Mouse (Mus musculus): ENCODE data around the gene Paqr8. TPM values are rescaled to one million over a fixed set of nuclear protein-coding genes. Genes with fewer than 3 reads are reported as not detected.

The Paqr8 gene
- total and polyA plus RNA-seq, 3 experiments = 0.38 to 1.3 (median 1.1) TPM

- TF ChIP-seq PAX5 (IDR thresholded peaks at IDR 0.05; ENCODE audit: low read length) (no peak), MAFK (IDR thresholded peaks at IDR 0.05; ENCODE audit: insufficient replicate concordance, low read length) (no peak), ZNF384 (IDR thresholded peaks at IDR 0.05; ENCODE audit: low read depth, low read length) (no peak), SMC3 (IDR thresholded peaks at IDR 0.05; ENCODE audit: low read depth, low read length) (peak; percentile 89), POLR2AphosphoS2 (IDR thresholded peaks at IDR 0.05; ENCODE audit: low read depth, low read length) (no peak), MAX (IDR thresholded peaks at IDR 0.05; ENCODE audit: low read length) (no peak), IRF4 (IDR thresholded peaks at IDR 0.05; ENCODE audit: low read depth, low read length) (no peak)
Observed at GRCm38 (mm10) chr1:20933457-20933856, 43.1 kb downstream of the Paqr8 start (continued).

- in situ Hi-C loops (cut with MboI; ENCODE audit: low pct_ligation_motif_present, low pct_unique_long_range_greater_than_20kb, low sequenced_read_pairs) = loop anchor here (5.0 kb wide), 2 partner anchors 162 to 222 kb away; no protein-coding TSS in a partner anchor
- Histone ChIP-seq H3K27ac (ENCODE audit: insufficient read depth, low read depth) (no peak overlapping the region), H3K9me3 (replicated peaks; ENCODE audit: low read length) (no peaks in the 10 kb centered on the region), H3K4me3 (replicated peaks in 1 of 3; ENCODE audit: low read depth in 2 of 3, low read length in 2 of 3, poor library complexity in 1 of 3) (no peak overlapping the region), H3K27me3 (replicated peaks) (no peaks in the 10 kb centered on the region), H3K4me2 (ENCODE audit: insufficient read depth, low read depth, poor library complexity, severe bottlenecking) (no peak overlapping the region), H3K36me3 (replicated peaks in 1 of 2; ENCODE audit: control insufficient read depth in 1 of 2, insufficient read depth in 1 of 2, low read length in 1 of 2) (peaks cover 0 to 18% of the 10 kb centered on the region in 2 experiments), H3K9ac (ENCODE audit: insufficient read depth, low read depth) (no peak overlapping the region), H3K79me2 (replicated peaks; ENCODE audit: control insufficient read depth, extremely low read depth, insufficient read depth, poor library complexity, severe bottlenecking) (no peaks in the 10 kb centered on the region), H3K4me1 (ENCODE audit: control insufficient read depth in 1 of 2, insufficient read depth in 2 of 2) (peaks cover 0 to 3% of the 10 kb centered on the region in 2 experiments; a peak in 2 of 4 replicates)
- dilution Hi-C loops (cut with MboI; ENCODE audit: extremely low pct_ligation_motif_present, extremely low pct_unique_long_range_greater_than_20kb, low sequenced_read_pairs) = no loop called here
- no peak for DNase-seq (ENCODE audit: extremely low read depth)
- TF ChIP-seq MXI1 (IDR thresholded peaks at IDR 0.05; ENCODE audit: low read depth, low read length) = no peak
- no peak for TF ChIP-seq KAT2A (IDR thresholded peaks at IDR 0.05; ENCODE audit: insufficient replicate concordance, low read length)
- no peak for TF ChIP-seq ELF1 (IDR thresholded peaks at IDR 0.05; ENCODE audit: low read depth, low read length)
- no peak for TF ChIP-seq TBP (conservative IDR thresholded peaks at IDR 0.05; ENCODE audit: low read depth, low read length)
- TF ChIP-seq RAD21 (IDR thresholded peaks at IDR 0.05; ENCODE audit: low read depth, low read length) = no peak
- TF ChIP-seq MAFK (IDR thresholded peaks at IDR 0.05; ENCODE audit: insufficient replicate concordance, low read length) = no peak
- no peak for TF ChIP-seq JUND (conservative IDR thresholded peaks at IDR 0.05; ENCODE audit: low read depth, low read length)
- TF ChIP-seq E2F4 (IDR thresholded peaks at IDR 0.05; ENCODE audit: insufficient replicate concordance, low read depth, low read length) = no peak
- no peak for TF ChIP-seq CHD1 (IDR thresholded peaks at IDR 0.05; ENCODE audit: low read depth, low read length)
Observed at GRCm38 (mm10) chr1:20935106-20935505, 44.7 kb downstream of the Paqr8 start.

DNA sequence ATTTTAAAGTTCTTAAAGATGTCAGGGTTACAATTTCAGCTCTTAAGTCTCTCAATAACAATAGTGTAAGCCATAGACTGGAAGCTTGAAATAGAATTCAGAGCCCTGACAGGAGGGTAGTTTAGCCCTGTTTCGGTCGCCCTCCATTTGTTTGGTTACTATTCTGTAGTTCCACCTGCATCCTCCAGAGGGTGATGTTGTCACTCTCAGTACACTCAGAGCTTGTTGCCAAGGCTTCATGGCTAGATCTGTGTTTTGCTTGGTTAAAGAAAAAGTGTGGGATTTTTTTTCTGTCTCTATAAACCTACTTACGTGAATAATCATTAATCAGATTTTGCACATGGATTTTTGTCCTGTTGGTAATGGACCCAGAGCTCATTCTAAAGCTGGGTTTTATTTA, 48.6 kb downstream of the Paqr8 start:
- Histone ChIP-seq H3K79me2 (replicated peaks; ENCODE audit: control insufficient read depth, extremely low read depth, insufficient read depth, poor library complexity, severe bottlenecking) (no peaks in the 10 kb centered on the region), H3K4me3 (replicated peaks in 1 of 3; ENCODE audit: low read depth in 2 of 3, low read length in 2 of 3, poor library complexity in 1 of 3) (no peak overlapping the region), H3K4me2 (ENCODE audit: insufficient read depth, low read depth, poor library complexity, severe bottlenecking) (peak overlapping the region; percentile 15; the same call in 1 of the 2 replicates), H3K4me1 (ENCODE audit: control insufficient read depth in 1 of 2, insufficient read depth in 2 of 2) (peaks cover 0 to 3% of the 10 kb centered on the region in 2 experiments; a peak in 2 of 4 replicates), H3K27me3 (replicated peaks) (no peaks in the 10 kb centered on the region), H3K9me3 (replicated peaks; ENCODE audit: low read length) (peaks cover 2% of the 10 kb centered on the region), H3K27ac (ENCODE audit: insufficient read depth, low read depth) (no peak overlapping the region), H3K36me3 (replicated peaks in 1 of 2; ENCODE audit: control insufficient read depth in 1 of 2, insufficient read depth in 1 of 2, low read length in 1 of 2) (peaks cover 0 to 18% of the 10 kb centered on the region in 2 experiments), H3K9ac (ENCODE audit: insufficient read depth, low read depth) (no peak overlapping the region)
- dilution Hi-C loops (cut with MboI; ENCODE audit: extremely low pct_ligation_motif_present, extremely low pct_unique_long_range_greater_than_20kb, low sequenced_read_pairs) (no loop called here), in situ Hi-C loops (cut with MboI; ENCODE audit: low pct_ligation_motif_present, low pct_unique_long_range_greater_than_20kb, low sequenced_read_pairs) (loop anchor here (5.0 kb wide), 2 partner anchors 158 to 218 kb away; no protein-coding TSS in a partner anchor)
- TF ChIP-seq JUND (conservative IDR thresholded peaks at IDR 0.05; ENCODE audit: low read depth, low read length) (no peak), NRF1 (IDR thresholded peaks at IDR 0.05; ENCODE audit: low read depth, low read length) (0 out of 2 replicates have a peak, but pooled peaks have one; percentile 7), ZC3H11A (IDR thresholded peaks at IDR 0.05; ENCODE audit: low read depth, low read length) (peak; percentile 95), RAD21 (IDR thresholded peaks at IDR 0.05; ENCODE audit: low read depth, low read length) (peak; percentile 98), ZNF384 (IDR thresholded peaks at IDR 0.05; ENCODE audit: low read depth, low read length) (peak; percentile 37), SMC3 (IDR thresholded peaks at IDR 0.05; ENCODE audit: low read depth, low read length) (peak; percentile 96), CTCF (conservative IDR thresholded peaks at IDR 0.05 in 1 of 2, IDR thresholded peaks at IDR 0.05 in 1 of 2; ENCODE audit: low read depth in 2 of 2, low read length in 2 of 2) (peak; percentile 69 to 97), E2F4 (IDR thresholded peaks at IDR 0.05; ENCODE audit: insufficient replicate concordance, low read depth, low read length) (no peak)
- peak; percentile 75 for DNase-seq (ENCODE audit: extremely low read depth)

Data from CH12.LX (cell line).